Mouse (Mus musculus) urinary bladder, postnatal 25 days (tissue): Measurements from ENCODE around the gene Ric3.

Experiments
- DNase-seq: peaks from one replicate; pipeline ENCODE4 v3.0.0; 2022; ENCODE audit warnings: low spot score

Gene Ric3

DNA sequence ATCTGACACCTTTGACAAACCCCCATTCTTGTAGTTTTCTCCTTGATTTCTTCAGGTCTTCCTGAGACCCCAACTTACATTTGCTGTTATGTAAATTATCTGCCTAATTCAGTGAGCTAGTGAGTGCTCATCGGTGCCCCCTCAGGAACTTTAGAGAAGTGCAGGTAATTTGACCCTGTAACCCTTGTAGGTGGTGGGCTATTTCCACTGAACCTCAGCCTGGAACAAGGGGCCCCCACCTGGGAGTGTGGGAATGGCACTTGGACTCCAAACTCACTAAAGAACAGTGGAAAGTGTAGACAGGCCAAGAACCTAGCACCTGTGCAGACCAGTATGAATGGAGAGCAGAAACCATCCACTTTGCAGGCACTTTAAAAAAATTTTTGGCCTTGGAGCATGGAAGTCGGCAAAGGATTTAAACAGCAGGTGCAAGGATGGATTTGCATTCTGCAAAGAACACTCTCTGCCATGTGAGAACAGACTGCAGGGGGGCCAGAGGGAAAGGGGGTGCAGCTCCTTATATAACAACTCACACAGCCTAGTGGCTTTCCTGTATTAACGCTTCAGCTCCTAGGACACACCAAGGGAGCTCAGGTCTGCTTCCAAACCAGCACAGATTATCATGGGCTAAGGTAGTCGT lies 82.7 kb downstream of the Ric3 start:
- DNase-seq, result no peak

DNA sequence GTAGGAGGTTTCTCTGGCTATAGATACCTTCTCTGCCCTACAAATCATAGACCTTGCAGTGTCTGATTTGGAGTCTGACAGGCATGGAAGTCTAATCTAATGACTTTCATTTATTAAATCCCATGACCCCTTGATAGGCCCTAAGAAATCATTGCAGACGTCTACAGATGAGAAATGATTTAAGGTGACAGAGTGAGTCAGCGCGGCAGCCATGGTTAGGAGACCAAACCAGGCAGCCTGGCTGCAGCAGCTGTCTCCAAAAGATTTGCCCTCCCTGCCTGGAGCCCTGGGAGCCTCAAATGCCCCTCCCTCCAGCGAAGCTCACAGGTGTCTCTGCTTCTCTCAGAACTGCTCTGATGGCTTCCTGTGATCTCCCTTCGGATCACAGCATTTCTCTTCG lies 87.0 kb downstream of the Ric3 start:
- DNase-seq, result no peak

DNA sequence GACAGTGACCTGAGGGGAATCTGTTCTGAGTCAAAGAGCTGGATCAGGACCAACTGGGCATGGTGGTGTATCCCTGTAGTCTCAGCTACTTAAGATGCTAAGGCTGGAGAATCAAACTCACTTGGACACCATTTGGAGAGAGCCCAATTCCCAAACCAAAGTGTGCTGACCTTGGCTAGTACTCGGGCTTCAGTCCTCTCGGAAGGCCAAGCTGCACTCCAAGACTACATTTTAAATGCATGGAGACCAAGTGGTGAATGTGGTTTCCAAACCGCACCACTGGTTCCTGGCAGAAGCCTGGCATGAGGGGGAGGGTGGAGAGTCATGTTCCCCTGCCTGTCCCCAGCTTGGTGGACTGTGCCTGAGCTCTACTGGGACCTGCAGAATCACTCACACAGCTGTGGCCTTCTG lies 89.2 kb downstream of the Ric3 start:
- no peak for DNase-seq

DNA sequence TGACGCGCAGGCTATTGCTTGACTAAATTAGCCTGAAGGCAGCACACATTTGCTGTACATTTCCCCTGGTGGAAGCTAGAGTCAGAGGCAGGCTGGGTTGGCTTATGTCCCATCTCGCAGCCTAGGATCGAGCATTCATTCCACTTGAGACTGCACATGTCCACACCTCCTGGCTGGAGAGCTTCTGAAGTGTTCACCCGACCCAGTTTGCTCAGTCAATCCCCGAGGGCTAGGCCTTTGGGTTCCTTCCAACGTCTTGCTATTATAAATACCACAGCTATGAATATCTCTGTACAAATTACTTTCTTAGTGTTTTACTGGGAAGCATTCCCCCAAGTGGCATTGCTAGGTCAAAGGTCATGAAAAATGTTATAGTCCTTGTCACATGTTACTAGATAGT lies 89.9 kb downstream of the Ric3 start:
- no peak for DNase-seq

DNA sequence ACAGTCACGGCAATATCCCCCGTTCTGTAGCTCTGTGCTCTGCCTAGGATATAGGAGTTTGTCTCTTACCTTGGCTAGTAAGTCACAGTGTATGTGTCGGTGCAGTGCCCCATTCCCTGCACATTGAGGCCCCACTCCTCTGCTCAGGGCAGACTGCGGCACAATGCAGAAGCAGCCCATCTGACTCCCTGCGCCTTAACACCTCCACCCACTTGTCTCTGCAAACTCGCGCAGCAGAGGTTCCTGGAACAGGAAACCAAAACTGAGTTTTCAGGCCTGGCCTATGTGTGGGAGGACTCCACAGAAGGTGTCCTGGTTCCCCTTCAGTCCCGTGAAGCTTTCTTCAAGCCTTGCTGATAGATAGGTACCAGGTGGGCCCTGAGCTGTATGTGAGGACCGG lies 91.9 kb downstream of the Ric3 start:
- no peak for DNase-seq

DNA sequence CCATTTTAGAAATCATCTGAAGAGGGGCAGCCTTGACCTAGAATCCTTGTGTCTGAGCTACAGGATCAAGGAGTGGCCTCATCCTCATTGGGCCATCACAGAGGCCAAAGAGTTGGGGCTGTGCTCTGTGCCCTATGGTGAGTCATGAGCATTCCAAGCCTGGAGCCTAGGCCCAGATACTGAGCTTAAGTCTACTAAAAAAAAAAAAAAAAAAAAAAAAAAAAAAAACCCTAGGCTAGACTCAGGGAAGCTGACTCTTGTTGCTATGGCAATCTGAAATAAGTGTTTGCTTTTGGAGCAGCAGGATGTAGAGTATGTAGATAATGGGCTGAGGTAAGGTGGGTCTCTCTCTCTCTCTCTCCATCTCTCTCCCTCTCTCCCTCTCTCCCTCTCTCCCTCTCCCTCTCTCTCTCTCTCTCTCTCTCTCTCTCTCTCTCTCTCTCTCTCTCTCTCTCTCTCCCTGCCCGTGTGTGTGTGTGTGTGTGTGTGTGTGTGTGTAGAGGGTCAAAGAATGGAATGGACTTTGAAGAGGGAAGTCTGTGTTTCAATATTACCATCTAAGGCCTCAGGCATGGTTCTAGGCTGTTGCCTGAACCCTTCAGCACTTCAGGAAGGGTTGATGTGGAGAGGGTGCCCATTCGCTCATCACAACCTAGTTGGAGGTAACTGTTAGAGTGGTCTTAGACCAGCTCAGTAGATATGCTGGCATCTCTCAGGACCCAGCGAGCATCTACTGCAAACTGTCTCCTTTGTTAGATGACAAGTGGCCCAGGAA lies 97.0 kb downstream of the Ric3 start:
- DNase-seq, result no peak
